Mouse (Mus musculus) heart, adult 2 months (tissue): ENCODE results near the gene Osbpl2. TPM values are rescaled to one million over a fixed set of nuclear protein-coding genes. Genes with fewer than 3 reads are reported as not detected.

Source experiments
- DNase-seq, 2 experiments: peaks; one replicate each; pipeline ENCODE4 v3.0.0; 2021
- H3K27ac ChIP-seq: fragments of 200-600 bp; 2 replicates; pipeline ENCODE4 v1.8.1; 2022
- H3K27me3 ChIP-seq: fragments of 200-500 bp; 2 replicates; pipeline ENCODE4 v1.6.1; 2012; ENCODE audit warnings: mild to moderate bottlenecking, low read length, inconsistent platforms, mixed read lengths; ENCODE audit not compliant: control insufficient read depth, insufficient read depth
- H3K36me3 ChIP-seq: fragments of 200-500 bp; 2 replicates; pipeline ENCODE4 v1.6.1; 2012; ENCODE audit warnings: low read length, inconsistent platforms; ENCODE audit not compliant: control insufficient read depth, insufficient read depth
- H3K4me1 ChIP-seq: fragments of 200-500 bp; 2 replicates; pipeline ENCODE4 v1.6.1; 2011; ENCODE audit warnings: low read length; ENCODE audit not compliant: control insufficient read depth, insufficient read depth
- H3K4me3 ChIP-seq: fragments of 200-600 bp; 2 replicates; pipeline ENCODE4 v1.8.1; 2022
- H3K79me2 ChIP-seq: fragments of 200-500 bp; replicated peaks from 2 replicates; pipeline ENCODE4 v1.6.1; 2012; ENCODE audit warnings: mild to moderate bottlenecking, inconsistent platforms, low read length, moderate library complexity, mixed read lengths; ENCODE audit not compliant: control insufficient read depth, insufficient read depth
- H3K9ac ChIP-seq: fragments of 200-500 bp; 2 replicates; pipeline ENCODE4 v1.6.1; 2012; ENCODE audit warnings: low read depth, mild to moderate bottlenecking, control low read depth, inconsistent platforms, low read length, mixed read lengths
- CTCF ChIP-seq: fragments of 200-600 bp; IDR thresholded peaks from 2 replicates; pipeline ENCODE4 v1.8.1; 2022; ENCODE audit warnings: antibody characterized with exemption, mild to moderate bottlenecking, moderate library complexity
- EP300 ChIP-seq: fragments of 200-500 bp; IDR thresholded peaks from 2 replicates; pipeline ENCODE4 v1.6.1; 2011; ENCODE audit warnings: low read depth, low read length, control low read depth; ENCODE audit not compliant: insufficient read depth
- POLR2A ChIP-seq: fragments of 200-500 bp; IDR thresholded peaks from 2 replicates; pipeline ENCODE4 v1.6.1; 2011; ENCODE audit warnings: mild to moderate bottlenecking, low read depth, low read length, control low read depth; ENCODE audit not compliant: insufficient read depth
- WGBS: fragments of 180-500 bp; shearing (Covaris S2); methylation state at CpG from one replicate; pipeline ENCODE4 v1.1.7; 2018; 5-methylcytosine and 5-hydroxymethylcytosine counted together
- intact Hi-C: fragments of 180-260 bp; cut with DNase I; formaldehyde crosslinking; loops from one replicate; pipeline ENCODE4 v1.15.1; 2025
- polyA plus RNA-seq: library from polyadenylated mRNA; depleted of rRNA; stranded (reverse); fragments of >200 nt; gene quantifications from 2 replicates; pipeline ENCODE4 v1.2.3, GENCODE M21; 2012
- total RNA-seq, 2 experiments: library from RNA; stranded (reverse); gene quantifications; 2 replicates each; pipeline ENCODE4 v1.2.3; 2021

The Osbpl2 gene
- total and polyA plus RNA-seq, 3 experiments: 27.6 to 36.4 (median 31.8) TPM

DNA sequence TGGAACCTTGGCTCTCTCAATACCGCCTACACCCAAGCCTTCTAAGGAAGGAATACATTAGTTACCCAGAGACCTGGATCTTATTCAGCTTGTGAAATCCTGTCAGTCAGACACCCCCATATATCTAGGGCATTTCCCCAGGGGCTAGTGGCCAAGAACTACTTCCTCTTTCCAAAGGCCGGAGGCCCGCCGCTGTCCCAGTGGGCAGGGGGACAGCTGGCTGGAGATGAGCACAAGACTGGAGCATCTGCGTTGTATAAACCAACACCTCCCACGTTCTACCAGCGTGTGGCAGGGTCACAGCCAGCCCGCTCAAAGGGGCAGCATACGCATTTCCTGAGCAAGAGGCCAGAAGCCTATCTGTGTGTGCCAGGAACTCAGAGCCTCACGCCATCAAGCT lies 83.7 kb downstream of the Osbpl2 start:
- 52% methylated on average over 10 of the region's 10 CpGs for WGBS
- H3K27ac ChIP-seq: no peak overlapping the region
- no peak overlapping the region for H3K4me3 ChIP-seq
- no peak for DNase-seq
- no peak overlapping the region for H3K9ac ChIP-seq
- intact Hi-C loops: loop anchor here (10.0 kb wide), 1 partner anchor 142 kb away; no protein-coding TSS in a partner anchor
- no peaks in the 10 kb centered on the region for H3K36me3 ChIP-seq
- peaks cover 5% of the 10 kb centered on the region for H3K4me1 ChIP-seq
- TF ChIP-seq EP300 (no peak), POLR2A (no peak), CTCF (no peak)
- H3K27me3 ChIP-seq: no peaks in the 10 kb centered on the region
- no peaks in the 10 kb centered on the region for H3K79me2 ChIP-seq

GRCm38 (mm10) chr2:180204501-180204900 lies 85.4 kb downstream of the Osbpl2 start:
- Histone ChIP-seq H3K27me3 (no peaks in the 10 kb centered on the region), H3K9ac (no peak overlapping the region)
- DNase-seq: peak; percentile 66 to 80

GRCm38 (mm10) chr2:180205083-180205955 lies 86.2 kb downstream of the Osbpl2 start:
- H3K4me3 ChIP-seq: no peak overlapping the region
- H3K9ac ChIP-seq: no peak overlapping the region
- intact Hi-C loops: loop anchor here (10.0 kb wide), 1 partner anchor 139 kb away; no protein-coding TSS in a partner anchor
- no peaks in the 10 kb centered on the region for H3K79me2 ChIP-seq
- no peaks in the 10 kb centered on the region for H3K36me3 ChIP-seq
- 70% methylated on average over 12 of the region's 12 CpGs for WGBS
- peak in 1 of 2 experiments; percentile 53 for DNase-seq
- H3K27ac ChIP-seq: peak overlapping the region; percentile 63
- TF ChIP-seq POLR2A (no peak), EP300 (no peak), CTCF (no peak)
- peaks cover 7% of the 10 kb centered on the region for H3K4me1 ChIP-seq
- no peaks in the 10 kb centered on the region for H3K27me3 ChIP-seq

More at GRCm38 (mm10) chr2:180204501-180204900, 85.4 kb downstream of the Osbpl2 start:
- Histone ChIP-seq H3K4me1 (peaks cover 7% of the 10 kb centered on the region), H3K79me2 (no peaks in the 10 kb centered on the region), H3K27ac (peak overlapping the region; percentile 63), H3K4me3 (no peak overlapping the region), H3K36me3 (no peaks in the 10 kb centered on the region)
- WGBS: 61% methylated on average over 9 of the region's 9 CpGs
- intact Hi-C loops: loop anchor here (10.0 kb wide), 1 partner anchor 140 kb away; no protein-coding TSS in a partner anchor
- TF ChIP-seq POLR2A (peak; percentile 15; the same call in 1 of the 2 replicates), CTCF (no peak), EP300 (peak; percentile 98)

DNA sequence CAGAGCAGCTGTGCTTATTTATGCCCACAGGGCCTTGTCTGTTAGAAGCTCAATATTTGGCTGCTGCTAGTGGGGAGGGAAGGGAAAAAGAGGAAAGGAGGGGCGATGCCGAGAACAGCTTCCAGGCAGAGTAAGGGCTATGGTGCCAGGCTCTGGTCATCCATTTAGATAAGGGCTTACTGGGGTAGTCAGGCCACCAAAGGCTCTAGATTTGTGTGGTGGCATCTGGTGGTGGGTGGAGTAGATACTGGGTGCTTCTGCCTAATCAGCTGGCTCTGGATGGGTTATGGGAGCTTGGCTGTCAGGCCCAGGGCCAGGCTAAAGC lies 86.8 kb downstream of the Osbpl2 start:
- Histone ChIP-seq H3K27me3 (no peaks in the 10 kb centered on the region), H3K4me3 (no peak overlapping the region), H3K79me2 (no peaks in the 10 kb centered on the region), H3K27ac (peak overlapping the region; percentile 73; the same call in 1 of the 2 replicates), H3K4me1 (peaks cover 7% of the 10 kb centered on the region), H3K9ac (no peak overlapping the region), H3K36me3 (no peaks in the 10 kb centered on the region)
- DNase-seq: peak; percentile 56 to 83
- TF ChIP-seq EP300 (peak; percentile 69; the same call in 1 of the 2 replicates), CTCF (no peak), POLR2A (no peak)
- intact Hi-C loops: loop anchor here (10.0 kb wide), 1 partner anchor 139 kb away; no protein-coding TSS in a partner anchor
- WGBS: 57% methylated on average over 2 of the region's 2 CpGs

- peak; percentile 57; the same call in 1 of the 2 replicates for TF ChIP-seq EP300
- TF ChIP-seq POLR2A: no peak
- peak; percentile 83 for TF ChIP-seq CTCF
- Histone ChIP-seq H3K27me3 (no peaks in the 10 kb centered on the region), H3K9ac (no peak overlapping the region), H3K79me2 (peaks cover 2% of the 10 kb centered on the region; the same call in 1 of the 2 replicates), H3K27ac (peak overlapping the region; percentile 50), H3K4me1 (peaks cover 7% of the 10 kb centered on the region), H3K4me3 (no peak overlapping the region), H3K36me3 (no peaks in the 10 kb centered on the region)
- 45% methylated on average over 7 of the region's 7 CpGs for WGBS
- intact Hi-C loops: loop anchor here (1.0 to 10.0 kb wide), 3 partner anchors 19 to 137 kb away; no protein-coding TSS in a partner anchor
- peak; percentile 71 to 85 for DNase-seq
Measured at GRCm38 (mm10) chr2:180207840-180208239, 88.7 kb downstream of the Osbpl2 start.
